Mouse (Mus musculus): ENCODE measurements around the gene Rnf212b.
A peak's percentile ranks its signal among the peaks of the same experiment; 100 is the strongest.

The Rnf212b gene

DNA sequence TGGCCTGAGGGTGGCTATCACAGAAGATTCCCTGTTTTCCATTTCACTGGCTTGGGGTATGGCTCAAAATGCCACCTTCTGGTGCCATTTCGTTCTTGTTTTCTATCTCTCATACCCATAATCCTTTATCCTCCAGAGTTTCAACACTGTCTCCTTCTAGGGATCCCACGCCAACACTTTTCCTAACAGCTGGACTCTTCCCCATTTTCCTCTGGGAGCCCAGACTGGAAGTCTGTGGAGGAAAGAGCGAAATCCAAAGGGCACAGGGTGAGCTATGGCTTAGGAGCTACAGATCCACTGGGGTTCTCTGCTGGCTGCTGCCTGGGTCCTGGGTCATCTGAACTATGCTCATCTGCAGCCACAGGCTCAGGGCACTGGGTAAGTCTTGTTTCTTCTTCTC, 60.2 kb downstream of the Rnf212b start:
- DNase-seq (ENCODE audit: low spot score in 2 of 2): peak in 1 of 2 experiments; percentile 26

DNA sequence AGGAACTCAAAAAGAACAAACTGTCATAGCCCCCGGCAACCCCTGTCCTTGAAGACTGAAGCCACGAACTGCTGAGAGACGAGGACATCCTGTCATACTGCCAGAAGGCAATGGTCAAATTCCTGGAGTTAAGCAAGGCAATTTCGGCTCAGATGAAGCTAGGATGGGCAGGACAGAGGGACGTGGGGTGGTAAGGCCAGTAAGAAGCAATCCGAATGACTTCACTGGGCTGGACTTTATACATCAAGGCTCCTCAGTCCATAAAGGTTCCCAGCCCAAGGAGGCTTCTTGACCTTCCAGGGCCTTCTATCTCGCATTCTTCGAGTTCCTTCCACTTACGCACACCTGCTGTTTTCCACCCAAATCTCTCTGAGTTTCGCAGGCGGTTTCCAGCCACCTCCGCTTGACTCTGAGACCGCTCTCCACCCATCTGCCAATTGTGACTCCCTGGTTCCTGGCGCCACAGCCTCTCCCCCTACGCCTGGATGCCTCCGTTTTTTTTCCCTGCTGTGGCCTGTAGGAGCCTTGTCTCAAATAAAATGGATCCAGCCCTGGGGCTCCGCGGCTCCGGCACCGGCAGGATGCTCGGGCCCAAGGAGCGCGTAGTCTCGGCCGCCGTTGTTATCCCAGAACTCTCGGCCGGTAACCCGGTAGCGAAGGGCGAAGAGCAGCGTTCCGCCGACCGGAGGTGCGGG, 62.0 kb downstream of the Rnf212b start:
- peak in 1 of 2 experiments; percentile 74 for DNase-seq (ENCODE audit: low spot score in 2 of 2)

DNA sequence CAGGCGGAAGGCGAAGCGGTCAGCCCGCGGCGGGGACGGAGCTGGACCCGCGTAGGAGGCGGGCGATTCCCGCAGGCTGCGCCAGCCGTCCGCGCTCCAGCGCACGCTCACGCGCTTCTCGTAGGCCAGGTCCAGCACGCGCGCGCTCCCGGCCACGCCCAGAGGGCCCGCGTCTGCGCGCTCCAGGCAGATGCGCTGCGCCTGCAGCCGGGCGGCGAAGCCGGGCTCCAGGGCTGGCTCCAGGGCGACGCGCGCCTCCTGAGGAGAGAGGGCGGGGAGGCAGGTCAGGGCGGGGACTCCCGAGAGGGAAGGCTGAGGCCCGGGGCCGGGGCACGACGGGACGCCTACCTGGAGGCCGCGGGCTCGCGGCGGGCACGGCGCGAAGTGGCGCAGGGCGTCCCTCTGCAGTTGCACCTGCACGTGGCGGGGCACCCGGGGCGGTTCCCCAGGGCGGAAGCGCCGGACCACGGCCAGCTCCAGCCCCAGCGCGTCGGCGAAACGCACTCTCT, 62.7 kb downstream of the Rnf212b start:
- peak; percentile 94 for DNase-seq (ENCODE audit: low spot score in 2 of 2)

DNA sequence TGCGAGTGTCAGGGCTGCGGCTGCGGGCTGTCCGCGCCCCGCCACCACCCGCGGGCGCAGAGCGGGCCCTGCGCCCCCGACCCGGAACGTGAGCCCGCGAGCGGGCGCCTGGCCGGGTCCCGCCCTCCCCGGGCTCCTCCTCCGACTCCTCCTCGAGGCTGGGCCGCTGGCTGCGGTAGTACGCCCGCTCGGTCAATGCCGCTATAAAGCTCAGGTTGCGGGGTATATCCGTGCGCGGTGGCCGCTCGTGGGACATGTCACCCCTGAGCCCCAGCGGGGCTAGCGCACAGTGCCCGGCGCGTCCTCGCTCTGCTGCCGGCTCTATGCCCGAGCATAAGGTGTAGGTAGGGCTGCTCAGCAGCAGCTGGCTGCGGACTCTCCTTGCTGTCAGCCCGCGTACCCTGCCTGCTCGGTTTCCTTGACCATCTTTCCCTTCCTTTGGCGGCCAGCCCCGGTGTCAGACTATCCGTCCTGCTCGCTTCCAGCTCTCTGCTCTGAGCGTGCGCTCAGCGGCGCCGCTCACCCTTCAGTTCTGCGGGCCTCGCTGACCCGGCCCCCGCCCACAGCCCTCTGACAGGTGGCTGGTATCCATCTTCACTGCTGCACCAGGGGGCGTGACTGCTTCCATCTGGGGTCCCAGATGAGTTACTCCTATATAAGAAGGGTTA, 63.2 kb downstream of the Rnf212b start, which contains the start of gene Ppp1r3e:
Ppp1r3e (minus strand) TSS at position 503 of the 668 bp plus-strand sequence.
- DNase-seq (ENCODE audit: low spot score in 2 of 2): peak; percentile 75 to 79

- peak; percentile 87 to 89 for DNase-seq (ENCODE audit: low spot score in 2 of 2)
Observed at GRCm38 (mm10) chr14:54883154-54884021, 69.4 kb downstream of the Rnf212b start, which contains the start of the genes Bcl2l2 and Gm20521. TSS of gene Bcl2l2 (plus strand) at chr14:54883377. TSS of gene Gm20521 (plus strand) at chr14:54883441.

GRCm38 (mm10) chr14:54884022-54884712, 70.2 kb downstream of the Rnf212b start:
- DNase-seq (ENCODE audit: low spot score in 2 of 2): no peak

DNA sequence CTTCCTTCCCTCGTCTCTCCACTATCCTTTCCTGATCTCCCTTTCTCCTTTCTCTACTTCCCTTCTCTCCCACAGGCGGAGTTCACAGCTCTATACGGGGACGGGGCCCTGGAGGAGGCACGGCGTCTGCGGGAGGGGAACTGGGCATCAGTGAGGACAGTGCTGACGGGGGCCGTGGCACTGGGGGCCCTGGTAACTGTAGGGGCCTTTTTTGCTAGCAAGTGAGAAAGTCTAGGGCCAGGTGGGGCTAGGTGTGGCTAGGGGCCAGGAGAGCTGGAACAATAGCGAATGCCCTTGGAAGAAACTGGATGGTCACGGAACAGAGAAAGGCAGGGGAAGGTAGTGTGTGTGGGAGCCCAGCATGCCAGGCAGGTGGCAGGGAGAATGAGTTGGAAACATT, 71.4 kb downstream of the Rnf212b start:
- DNase-seq (ENCODE audit: low spot score in 2 of 2): no peak

DNA sequence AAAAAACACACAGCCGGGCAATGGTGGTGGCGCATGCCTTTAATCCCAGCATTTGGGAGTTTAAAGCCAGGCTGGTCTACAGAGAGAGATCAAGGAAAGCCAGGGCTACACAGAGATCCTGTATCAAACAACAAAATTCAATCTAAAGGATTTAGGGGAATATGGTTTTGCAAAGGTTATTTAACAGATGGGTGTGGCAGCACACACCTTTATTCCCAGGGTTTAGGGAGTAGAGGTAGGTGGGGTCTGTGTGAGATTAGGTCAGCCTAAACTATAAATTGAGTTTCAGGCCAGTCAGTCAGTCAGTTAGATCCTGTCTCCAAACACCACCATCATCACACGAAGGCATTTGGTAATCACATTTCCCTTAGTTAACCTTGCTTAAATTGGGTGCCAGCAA, 78.3 kb downstream of the Rnf212b start, which contains the start of gene Pabpn1:
Pabpn1 (plus strand) TSS at position 301 of the 400 bp plus-strand sequence.
- DNase-seq (ENCODE audit: low spot score in 2 of 2): no peak

DNA sequence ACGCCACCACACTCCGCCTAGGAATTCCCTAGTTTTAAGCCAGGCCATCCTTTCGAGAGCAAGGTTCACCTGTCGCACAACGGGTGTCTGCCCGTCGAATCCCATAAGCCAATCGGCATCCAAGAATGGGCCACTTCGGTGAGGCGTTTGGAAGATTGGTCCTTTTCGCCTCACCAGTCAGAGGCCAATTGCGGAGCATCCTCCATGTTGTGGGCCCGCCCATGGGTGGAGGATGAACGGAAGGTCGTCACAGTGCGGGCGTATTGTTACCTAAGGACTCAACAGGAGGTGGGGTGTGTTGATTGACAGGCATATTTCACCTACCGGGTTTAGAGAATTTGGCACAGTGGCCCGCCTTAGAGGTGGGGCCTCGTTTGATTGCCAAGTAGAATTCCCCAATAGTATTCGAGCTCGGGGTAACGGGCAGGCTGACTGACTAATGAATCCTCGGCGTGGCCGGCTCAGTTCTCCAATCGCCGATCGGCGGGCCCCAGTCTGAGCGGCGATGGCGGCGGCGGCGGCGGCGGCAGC, 79.8 kb downstream of the Rnf212b start:
- DNase-seq (ENCODE audit: low spot score in 2 of 2): peak; percentile 98 to 99

GRCm38 (mm10) chr14:54894296-54895151, 80.6 kb downstream of the Rnf212b start:
- DNase-seq (ENCODE audit: low spot score in 2 of 2): peak; percentile 72

- DNase-seq (ENCODE audit: low spot score in 2 of 2): no peak
Observed at GRCm38 (mm10) chr14:54897445-54897844, 83.5 kb downstream of the Rnf212b start.

GRCm38 (mm10) chr14:54900383-54900782, 86.4 kb downstream of the Rnf212b start:
- peak; percentile 83 to 84 for DNase-seq (ENCODE audit: low spot score in 2 of 2)

- DNase-seq (ENCODE audit: low spot score in 2 of 2): no peak
Observed at GRCm38 (mm10) chr14:54903641-54904040, 89.7 kb downstream of the Rnf212b start.
